Mouse (Mus musculus): Measurements from ENCODE around the gene Ciita.

Ciita gene

DNA sequence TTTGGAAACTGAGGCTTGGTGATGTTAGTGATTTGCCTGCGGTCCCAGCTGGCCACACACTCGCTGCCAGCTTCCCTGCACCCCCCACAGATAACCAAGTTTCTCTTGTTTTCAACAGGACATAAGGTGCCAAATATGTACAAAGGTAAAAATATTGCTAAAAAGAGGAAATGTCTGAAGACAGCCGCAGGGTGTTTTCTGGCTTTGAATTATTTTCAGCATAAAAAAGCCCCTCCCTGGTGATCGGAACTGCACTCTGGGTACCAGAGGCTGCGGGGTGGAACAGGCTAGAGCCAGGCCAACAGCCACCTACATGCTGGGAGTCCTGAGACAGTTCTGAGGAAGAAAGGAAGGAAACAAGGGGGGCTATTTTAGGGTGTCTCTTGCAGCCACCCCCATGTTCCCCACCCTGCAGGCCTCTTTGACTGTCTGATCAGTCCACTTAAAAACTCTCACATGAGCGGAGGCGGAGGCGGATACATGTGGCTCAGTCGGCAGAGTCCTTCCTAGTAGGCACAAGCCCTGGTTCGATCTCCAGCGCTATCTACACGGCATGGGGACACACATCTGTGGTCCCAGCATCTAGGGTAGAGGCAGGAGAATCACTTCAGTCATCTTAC is 36.2 kb downstream of the Ciita start:
- DNase-seq (ENCODE audit: low read depth, low spot score) = no peak

- no peak for DNase-seq (ENCODE audit: low read depth, low spot score)
These were observed 38.2 kb downstream of the Ciita start for GRCm38 (mm10) chr16:10518030-10518429.

DNA sequence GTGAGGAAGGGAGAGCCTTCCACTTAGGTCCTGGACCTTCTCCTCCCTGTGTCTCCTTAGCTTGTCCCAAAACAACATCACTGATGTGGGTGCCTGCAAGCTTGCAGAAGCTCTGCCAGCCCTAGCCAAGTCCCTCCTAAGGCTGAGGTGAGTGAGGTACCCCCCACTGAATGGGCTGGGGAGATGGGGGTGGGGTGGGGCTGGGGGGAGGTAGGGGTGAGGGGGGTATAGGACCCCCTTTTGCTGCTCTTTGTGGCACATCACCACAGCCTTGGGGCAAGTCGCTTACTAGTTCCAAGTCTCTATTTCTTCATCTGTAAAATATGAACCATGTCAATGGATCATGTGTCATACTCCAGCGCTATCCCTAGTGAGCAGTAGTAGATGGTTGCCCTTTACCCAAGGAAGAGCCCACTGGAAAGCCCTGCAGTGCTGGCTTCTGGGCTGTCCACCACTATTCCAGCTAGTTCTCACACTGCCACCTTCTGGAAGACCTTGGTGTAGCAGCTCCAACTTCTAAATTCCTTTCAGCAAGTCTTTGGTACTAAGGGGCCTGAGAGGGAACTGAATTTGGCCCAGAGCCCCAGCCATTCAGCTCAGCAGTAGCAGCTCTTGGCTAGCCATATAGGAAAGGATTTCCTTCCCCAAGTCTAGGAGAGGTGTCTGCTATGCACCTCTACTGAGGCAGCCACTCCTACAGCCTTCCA is 41.2 kb downstream of the Ciita start:
- DNase-seq (ENCODE audit: low read depth, low spot score) = peak; percentile 50

- DNase-seq (ENCODE audit: low read depth, low spot score) = no peak
These were observed 43.0 kb downstream of the Ciita start for GRCm38 (mm10) chr16:10522811-10523210.

- DNase-seq (ENCODE audit: low read depth, low spot score) = no peak
These were observed 43.8 kb downstream of the Ciita start for GRCm38 (mm10) chr16:10523650-10524049.

GRCm38 (mm10) chr16:10524866-10525609 is 45.2 kb downstream of the Ciita start:
- DNase-seq (ENCODE audit: low read depth, low spot score) = no peak

- DNase-seq (ENCODE audit: low read depth, low spot score) = no peak
These were observed 45.7 kb downstream of the Ciita start for GRCm38 (mm10) chr16:10525610-10525980.

DNA sequence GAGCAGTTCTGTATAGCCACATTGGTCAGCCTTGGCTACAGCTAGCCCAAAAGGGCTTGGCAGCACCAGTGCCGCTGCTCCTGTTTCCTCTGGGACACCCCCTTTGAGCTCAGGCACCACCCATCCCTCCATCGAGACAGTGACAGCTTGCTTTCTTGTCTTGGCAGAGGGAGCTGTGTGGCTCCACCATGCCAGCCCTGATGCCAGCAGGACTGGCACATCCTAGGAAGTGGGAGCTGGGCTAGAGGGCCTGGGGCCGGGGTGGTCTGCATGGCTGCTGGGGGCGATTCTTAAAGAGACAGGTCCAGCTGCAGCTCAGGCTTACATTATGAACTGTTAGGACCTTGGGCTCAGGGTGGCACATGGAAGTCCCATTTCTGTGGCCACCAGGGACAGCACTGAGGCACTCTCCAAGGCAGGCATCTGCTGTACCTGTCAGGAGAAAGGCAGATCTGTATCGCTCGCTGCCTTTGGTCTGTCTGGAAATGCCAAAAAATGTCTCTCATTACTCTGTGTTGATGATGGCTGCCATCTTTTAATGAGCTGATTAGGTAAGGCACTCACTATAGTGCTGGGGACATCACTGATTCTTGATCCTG is 47.3 kb downstream of the Ciita start:
- no peak for DNase-seq (ENCODE audit: low read depth, low spot score)

- no peak for DNase-seq (ENCODE audit: low read depth, low spot score)
These were observed 48.5 kb downstream of the Ciita start for GRCm38 (mm10) chr16:10528382-10528781.

DNA sequence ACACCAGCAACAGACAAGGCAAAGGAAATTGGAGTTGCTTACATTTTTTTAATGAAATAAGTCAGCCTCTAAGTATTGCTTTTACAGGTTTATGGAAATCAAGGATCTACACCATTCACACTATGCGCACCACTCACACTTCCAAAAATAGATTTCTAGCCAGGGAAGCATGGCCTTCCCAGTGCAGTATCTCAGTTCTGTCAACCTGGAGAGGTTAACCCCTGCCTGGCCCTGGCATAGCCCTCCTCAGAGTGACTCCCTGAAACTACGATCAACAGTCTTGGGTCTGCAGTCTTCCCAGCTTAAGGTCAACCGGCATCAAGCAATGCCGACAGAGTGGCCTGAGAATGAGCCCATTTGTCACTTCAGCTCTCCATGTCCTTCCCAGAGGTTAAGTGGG is 50.3 kb downstream of the Ciita start:
- no peak for DNase-seq (ENCODE audit: low read depth, low spot score)

- DNase-seq (ENCODE audit: low read depth, low spot score) = no peak
These were observed 53.9 kb downstream of the Ciita start for GRCm38 (mm10) chr16:10533781-10534180.

DNA sequence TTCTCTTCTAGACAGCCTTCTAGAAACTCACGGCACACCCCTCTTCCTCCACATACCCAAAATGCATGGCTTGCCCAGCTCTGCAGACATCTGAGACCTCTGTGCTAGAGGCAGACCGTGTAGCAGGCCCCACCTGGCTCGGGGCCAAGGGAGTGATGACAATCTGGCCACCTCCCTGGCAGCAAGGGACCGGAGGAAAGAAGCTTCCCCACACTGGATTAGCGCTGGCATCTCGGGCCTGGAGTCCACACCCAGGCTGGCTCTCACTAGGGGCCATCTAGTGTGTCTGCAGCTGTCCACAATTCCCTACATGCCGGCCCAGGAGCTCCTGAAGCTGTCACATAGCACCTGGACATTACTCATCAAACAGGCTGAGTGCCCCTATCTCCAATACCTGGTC is 54.7 kb downstream of the Ciita start:
- no peak for DNase-seq (ENCODE audit: low read depth, low spot score)

DNA sequence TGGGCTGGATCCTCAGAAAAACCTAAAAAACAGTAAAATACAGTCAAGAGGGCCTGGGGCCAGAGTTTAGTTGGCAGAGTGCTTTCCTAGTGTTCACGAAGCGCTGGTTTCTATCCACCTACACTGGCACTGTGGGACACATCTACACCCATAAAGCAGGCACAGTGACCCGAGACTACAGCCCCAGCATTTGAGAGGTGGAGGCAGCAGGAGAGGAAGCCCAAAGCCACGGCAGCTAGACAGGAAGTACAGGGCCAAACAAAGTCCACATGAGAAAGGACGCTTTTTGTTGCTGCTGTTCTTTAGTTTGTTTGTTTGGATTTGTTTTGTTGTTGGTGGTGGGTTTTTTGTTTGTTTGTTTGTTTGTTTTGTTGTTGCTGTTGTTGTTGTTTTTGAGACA is 56.5 kb downstream of the Ciita start:
- no peak for DNase-seq (ENCODE audit: low read depth, low spot score)

- no peak for DNase-seq (ENCODE audit: low read depth, low spot score)
These were observed 57.1 kb downstream of the Ciita start for GRCm38 (mm10) chr16:10536961-10537360.

DNA sequence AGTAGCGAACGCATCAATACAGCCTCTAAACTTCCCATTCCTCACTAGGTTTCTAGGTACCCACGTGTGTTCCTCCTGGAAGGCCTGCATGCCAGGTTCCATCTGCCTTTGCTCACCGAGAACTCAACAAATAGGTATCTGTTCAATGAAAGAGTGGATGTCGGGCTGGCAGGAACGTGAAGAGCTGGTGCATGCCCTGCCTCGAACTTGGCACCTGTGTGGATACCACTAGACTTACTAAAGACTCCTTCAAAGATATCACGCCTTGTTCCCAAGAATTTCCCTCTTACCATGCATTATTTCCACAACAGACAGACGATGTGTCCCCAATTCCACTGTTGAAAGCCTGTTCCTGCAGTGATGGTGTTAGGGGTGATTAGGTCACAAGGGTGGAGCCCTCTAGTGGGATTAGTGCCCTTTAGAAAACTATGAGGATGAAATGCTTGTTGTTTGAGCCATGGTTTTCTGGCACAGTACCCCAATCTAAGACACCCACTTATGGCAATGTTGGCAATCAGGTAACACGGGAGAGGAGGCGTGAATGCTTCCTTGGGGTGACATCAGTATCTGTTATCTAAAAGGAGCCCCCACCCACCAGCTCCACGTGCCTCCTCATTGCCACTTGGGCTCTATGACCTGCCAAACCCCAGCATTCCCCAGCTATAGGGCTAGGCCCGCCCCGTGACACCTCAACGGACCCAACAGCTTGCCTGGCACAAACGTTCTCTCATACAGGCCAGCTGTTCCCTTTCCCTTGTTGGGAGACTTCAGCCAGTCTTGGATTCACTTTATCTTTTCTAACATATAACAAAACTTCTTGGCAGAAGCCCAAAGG is 61.1 kb downstream of the Ciita start:
- no peak for DNase-seq (ENCODE audit: low read depth, low spot score)

GRCm38 (mm10) chr16:10541598-10541930 is 61.7 kb downstream of the Ciita start:
- DNase-seq (ENCODE audit: low read depth, low spot score) = peak; percentile 29

DNA sequence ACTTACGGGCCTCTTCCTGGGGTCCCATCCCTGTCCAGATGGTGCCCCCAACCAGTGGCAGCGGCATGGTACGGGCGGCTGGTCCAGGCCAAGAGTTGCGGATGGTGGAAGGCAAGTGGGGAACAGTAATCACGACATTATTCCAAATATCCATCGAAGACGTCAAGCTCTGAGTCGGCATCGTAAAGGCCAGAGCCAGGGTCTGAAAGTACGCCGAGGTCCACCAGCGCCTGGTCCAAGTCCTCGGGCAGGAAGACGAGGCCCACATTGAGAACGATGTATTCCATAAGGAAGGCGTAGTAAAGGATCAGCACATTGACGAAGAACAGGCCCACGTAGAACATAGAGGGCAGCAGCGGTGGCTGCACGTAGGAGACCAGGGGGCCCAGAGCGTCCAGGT is 62.4 kb downstream of the Ciita start:
- DNase-seq (ENCODE audit: low read depth, low spot score) = no peak

DNA sequence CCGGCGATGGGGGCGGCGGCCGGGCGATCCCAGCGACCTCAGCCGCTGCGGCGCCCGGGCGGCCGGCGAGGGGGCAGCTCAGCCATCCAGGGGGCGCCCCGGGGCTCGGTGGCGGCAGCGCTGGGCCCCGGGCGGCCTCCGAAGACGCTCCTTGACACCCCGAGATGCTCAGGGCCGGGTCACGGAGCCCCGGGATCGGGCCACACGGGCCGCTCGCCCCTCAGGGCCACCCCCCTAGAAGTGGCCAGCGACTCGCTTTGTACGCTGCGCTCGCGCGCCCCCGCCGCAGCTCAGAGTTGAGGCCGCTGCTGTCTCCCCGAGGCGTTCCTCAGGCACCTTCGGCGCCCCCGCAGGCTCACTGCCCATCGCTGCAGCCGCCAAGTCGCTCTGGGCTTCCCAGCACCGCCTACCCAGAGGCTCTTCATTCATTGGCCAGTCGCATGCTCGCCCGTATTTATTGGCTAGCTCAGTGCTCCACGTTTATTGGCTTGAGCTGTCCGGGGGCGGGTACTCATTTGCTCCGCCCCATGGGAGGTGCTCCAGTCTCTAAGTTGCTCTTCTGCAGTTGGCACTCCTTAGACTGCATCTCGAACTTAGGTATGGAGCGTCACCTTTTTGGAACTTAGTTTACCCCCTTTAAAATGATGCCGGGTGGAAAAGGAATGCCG is 63.0 kb downstream of the Ciita start, which contains the start of gene Dexi:
Gene Dexi (minus strand): TSS at position 357 of the 668 bp plus-strand sequence.
- DNase-seq (ENCODE audit: low read depth, low spot score) = peak; percentile 98

DNA sequence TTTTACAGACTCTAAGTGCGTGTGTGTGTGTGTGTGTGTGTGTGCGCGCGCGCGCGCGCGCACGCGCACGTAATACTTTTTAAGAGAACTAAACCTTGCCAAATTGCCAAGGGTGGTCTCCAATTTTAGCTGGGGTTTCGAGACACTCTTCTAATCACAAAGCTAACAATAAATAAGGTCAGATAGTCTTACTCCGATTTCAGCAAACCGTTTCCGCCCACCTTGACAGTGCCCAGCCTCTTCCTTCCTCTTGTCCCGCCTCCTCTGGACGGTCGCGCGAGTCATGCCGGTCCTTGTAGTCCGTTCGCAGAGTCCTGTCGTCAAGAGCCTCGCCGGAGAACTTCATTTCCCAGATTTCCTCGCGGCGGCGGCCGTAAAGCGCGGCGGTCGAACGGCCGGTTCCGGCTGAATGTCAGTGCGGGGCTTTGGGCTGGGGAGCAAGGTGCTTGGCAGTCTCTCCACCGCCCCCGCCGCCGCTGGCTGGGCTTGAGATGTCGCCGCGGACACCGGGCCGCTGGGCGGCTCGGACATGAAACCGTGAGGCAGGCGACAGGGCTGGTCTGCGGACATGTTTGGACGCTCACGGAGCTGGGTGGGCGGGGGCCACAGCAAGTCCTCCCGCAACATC is 65.2 kb downstream of the Ciita start, which contains the start of gene Clec16a:
Gene Clec16a (plus strand): TSS at position 345 of the 628 bp plus-strand sequence.
- peak; percentile 96 for DNase-seq (ENCODE audit: low read depth, low spot score)

- DNase-seq (ENCODE audit: low read depth, low spot score) = no peak
These were observed 67.0 kb downstream of the Ciita start for GRCm38 (mm10) chr16:10546865-10547264.
